Mouse (Mus musculus) cerebellum, adult 2 months (tissue): ENCODE data around the gene Olfr544. TPM values are rescaled to one million over a fixed set of nuclear protein-coding genes. Genes with fewer than 3 reads are reported as not detected.

Experiments used
- DNase-seq, 2 experiments: peaks; one replicate each; pipeline ENCODE4 v3.0.0; 2021
- H3K27ac ChIP-seq: fragments of 200-500 bp; 2 replicates; pipeline ENCODE4 v1.5.1; 2012; ENCODE audit warnings: low read length, control low read depth, inconsistent platforms; ENCODE audit not compliant: insufficient read depth
- H3K27me3 ChIP-seq: fragments of 200-500 bp; 2 replicates; pipeline ENCODE4 v1.6.1; 2012; ENCODE audit warnings: inconsistent platforms, mild to moderate bottlenecking, low read length, moderate library complexity; ENCODE audit not compliant: control insufficient read depth, insufficient read depth
- H3K4me1 ChIP-seq: fragments of 200-500 bp; 2 replicates; pipeline ENCODE4 v1.6.1; 2011; ENCODE audit warnings: low read length; ENCODE audit not compliant: control insufficient read depth, insufficient read depth
- H3K4me3 ChIP-seq: fragments of 200-500 bp; replicated peaks from 2 replicates; pipeline ENCODE3; 2011; ENCODE audit warnings: mild to moderate bottlenecking, low read depth, low read length, control low read depth; ENCODE audit not compliant: insufficient read depth
- CTCF ChIP-seq: fragments of 200-500 bp; IDR thresholded peaks from 2 replicates; pipeline ENCODE4 v1.5.1; 2011; ENCODE audit warnings: low read depth, mild to moderate bottlenecking, control low read depth, low read length, moderate library complexity, borderline replicate concordance; ENCODE audit not compliant: insufficient read depth
- POLR2A ChIP-seq: fragments of 200-500 bp; IDR thresholded peaks from 2 replicates; pipeline ENCODE4 v1.6.1; 2011; ENCODE audit warnings: low read length, control low read depth, borderline replicate concordance; ENCODE audit not compliant: insufficient read depth
- WGBS: fragments of 180-500 bp; shearing (Covaris S2); methylation state at CpG from one replicate; pipeline ENCODE4 v1.1.7; 2018; 5-methylcytosine and 5-hydroxymethylcytosine counted together
- polyA plus RNA-seq: library from polyadenylated mRNA; depleted of rRNA; stranded (reverse); fragments of >200 nt; gene quantifications from 2 replicates; pipeline ENCODE4 v1.2.3, GENCODE M21; 2012; rRNA removed

Olfr544 gene
- polyA plus RNA-seq, 1 experiment = not detected

- TF ChIP-seq CTCF (no peak), POLR2A (no peak)
- Histone ChIP-seq H3K4me3 (no peak overlapping the region), H3K27ac (no peak overlapping the region), H3K27me3 (no peaks in the 10 kb centered on the region), H3K4me1 (no peaks in the 10 kb centered on the region)
- no peak for DNase-seq
- WGBS = 81% methylated on average over 2 of the region's 2 CpGs
These were observed 53.8 kb downstream of the Olfr544 start for GRCm38 (mm10) chr7:102434344-102434743.

Other genes starting within 250 kb of the Olfr544 start
- gene Rhog, start 232.3 kb downstream of the Olfr544 start, polyA plus RNA-seq = 71.1 and 87.6 TPM in 2 replicates
- gene Stim1, start 220.5 kb downstream of the Olfr544 start, polyA plus RNA-seq = 84.9 and 87.5 TPM in 2 replicates
- gene Rrm1, start 46.6 kb downstream of the Olfr544 start, polyA plus RNA-seq = 17.0 and 20.0 TPM in 2 replicates
- not detected in 2 replicates for gene Olfr543, start 6.6 kb downstream of the Olfr544 start, polyA plus RNA-seq
- not detected in 2 replicates for gene Olfr545, start 11.3 kb upstream of the Olfr544 start, polyA plus RNA-seq
- gene Olfr547, start 46.4 kb upstream of the Olfr544 start, polyA plus RNA-seq = not detected in 2 replicates
- not detected in 2 replicates for gene Olfr548-ps1, start 52.6 kb upstream of the Olfr544 start, polyA plus RNA-seq
- not detected in 2 replicates for gene Olfr549, start 61.6 kb upstream of the Olfr544 start, polyA plus RNA-seq
- 1.8 and 2.2 TPM in 2 replicates for gene Trim21, start 77.2 kb upstream of the Olfr544 start, polyA plus RNA-seq
- not detected in 2 replicates for gene Olfr550, start 83.1 kb upstream of the Olfr544 start, polyA plus RNA-seq
- not detected in 2 replicates for gene Olfr551, start 103.6 kb upstream of the Olfr544 start, polyA plus RNA-seq
- gene Olfr552, start 109.5 kb upstream of the Olfr544 start, polyA plus RNA-seq = not detected in 2 replicates
- not detected in 2 replicates for gene Olfr553, start 129.9 kb upstream of the Olfr544 start, polyA plus RNA-seq
- not detected in 2 replicates for gene Olfr554, start 150.1 kb upstream of the Olfr544 start, polyA plus RNA-seq
- not detected in 2 replicates for gene Olfr555, start 170.5 kb upstream of the Olfr544 start, polyA plus RNA-seq
- not detected in 2 replicates for gene Olfr556, start 176.6 kb upstream of the Olfr544 start, polyA plus RNA-seq
- 7.2 and 7.8 TPM in 2 replicates for gene Trim68, start 199.0 kb upstream of the Olfr544 start, polyA plus RNA-seq
- gene Olfr557, start 207.6 kb upstream of the Olfr544 start, polyA plus RNA-seq = not detected in 2 replicates
- gene Olfr558, start 213.9 kb upstream of the Olfr544 start, polyA plus RNA-seq = 0.49 and 0.52 TPM in 2 replicates
- not detected in 2 replicates for gene Olfr33, start 230.8 kb upstream of the Olfr544 start, polyA plus RNA-seq
- gene Olfr559, start 239.2 kb upstream of the Olfr544 start, polyA plus RNA-seq = not detected in 2 replicates